Mouse (Mus musculus) thymus, adult 2 months (tissue): ENCODE data around the gene Cks2. TPM values are rescaled to one million over a fixed set of nuclear protein-coding genes. Genes with fewer than 3 reads are reported as not detected.
A peak's percentile ranks its signal among the peaks of the same experiment; 100 is the strongest.

Source experiments
- DNase-seq: peaks from one replicate; pipeline ENCODE4 v3.0.0; 2021
- H3K27ac ChIP-seq: fragments of 200-500 bp; 2 replicates; pipeline ENCODE4 v1.5.1; 2012; ENCODE audit warnings: low read length, control low read depth; ENCODE audit not compliant: control insufficient read depth, insufficient read depth
- H3K27me3 ChIP-seq: fragments of 200-500 bp; 2 replicates; pipeline ENCODE4 v1.6.1; 2012; ENCODE audit warnings: mild to moderate bottlenecking, low read length, moderate library complexity, mixed read lengths; ENCODE audit not compliant: control insufficient read depth, insufficient read depth
- H3K36me3 ChIP-seq: fragments of 200-500 bp; 2 replicates; pipeline ENCODE4 v1.6.1; 2012; ENCODE audit warnings: mild to moderate bottlenecking, low read length, moderate library complexity; ENCODE audit not compliant: control insufficient read depth, insufficient read depth
- H3K4me1 ChIP-seq: fragments of 200-500 bp; replicated peaks from 2 replicates; pipeline ENCODE4 v1.6.1; 2012; ENCODE audit warnings: low read length; ENCODE audit not compliant: control insufficient read depth, insufficient read depth
- H3K4me3 ChIP-seq: fragments of 200-500 bp; 2 replicates; pipeline ENCODE4 v1.5.1; 2012; ENCODE audit warnings: mild to moderate bottlenecking, low read length, control low read depth, moderate library complexity; ENCODE audit not compliant: control insufficient read depth, insufficient read depth
- CTCF ChIP-seq: fragments of 200-500 bp; IDR thresholded peaks from 2 replicates; pipeline ENCODE4 v1.5.1; 2012; ENCODE audit warnings: mild to moderate bottlenecking, control low read depth, low read length, moderate library complexity, borderline replicate concordance; ENCODE audit not compliant: control insufficient read depth, poor library complexity, insufficient read depth; ENCODE audit errors: extremely low read depth
- POLR2A ChIP-seq: fragments of 200-500 bp; IDR thresholded peaks from 2 replicates; pipeline ENCODE4 v1.6.1; 2012; ENCODE audit warnings: mild to moderate bottlenecking, low read length, control low read depth, moderate library complexity; ENCODE audit not compliant: control insufficient read depth, poor library complexity, insufficient read depth; ENCODE audit errors: extremely low read depth
- WGBS: fragments of 180-500 bp; shearing (Covaris S2); methylation state at CpG from one replicate; pipeline ENCODE4 v1.1.7; 2018; 5-methylcytosine and 5-hydroxymethylcytosine counted together
- polyA plus RNA-seq: library from polyadenylated mRNA; depleted of rRNA; stranded (reverse); fragments of >200 nt; gene quantifications from 2 replicates; pipeline ENCODE4 v1.2.3, GENCODE M21; 2012

Gene Cks2
- polyA plus RNA-seq, 1 experiment = 85.3 TPM

GRCm38 (mm10) chr13:51647770-51648169, 2.7 kb downstream of the Cks2 start:
- Histone ChIP-seq H3K4me3 (no peak overlapping the region), H3K4me1 (peaks cover 17% of the 10 kb centered on the region), H3K27ac (no peak overlapping the region), H3K27me3 (no peaks in the 10 kb centered on the region), H3K36me3 (no peaks in the 10 kb centered on the region)
- 94% methylated on average over 3 of the region's 3 CpGs for WGBS
- DNase-seq = no peak
- no peak for TF ChIP-seq CTCF

DNA sequence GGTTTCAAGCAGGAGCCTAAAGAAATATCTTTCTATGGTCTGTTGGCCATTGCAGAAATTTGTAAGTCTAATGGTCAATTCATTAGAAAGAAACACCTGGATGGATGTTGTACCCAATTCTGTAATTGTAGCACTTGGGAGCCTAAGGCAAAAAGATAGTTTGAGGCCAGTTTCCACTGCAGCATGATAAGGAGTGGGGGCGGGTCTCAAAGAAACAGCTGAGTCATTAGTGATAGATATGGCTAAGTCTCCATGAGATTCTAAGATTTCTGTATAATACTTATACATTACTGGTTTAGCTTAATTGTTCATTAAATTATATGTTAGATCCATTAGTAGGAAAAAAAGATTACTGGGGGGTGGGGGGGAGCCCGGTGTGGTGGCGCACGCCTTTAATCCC, 3.2 kb downstream of the Cks2 start:
- no peak for DNase-seq

DNA sequence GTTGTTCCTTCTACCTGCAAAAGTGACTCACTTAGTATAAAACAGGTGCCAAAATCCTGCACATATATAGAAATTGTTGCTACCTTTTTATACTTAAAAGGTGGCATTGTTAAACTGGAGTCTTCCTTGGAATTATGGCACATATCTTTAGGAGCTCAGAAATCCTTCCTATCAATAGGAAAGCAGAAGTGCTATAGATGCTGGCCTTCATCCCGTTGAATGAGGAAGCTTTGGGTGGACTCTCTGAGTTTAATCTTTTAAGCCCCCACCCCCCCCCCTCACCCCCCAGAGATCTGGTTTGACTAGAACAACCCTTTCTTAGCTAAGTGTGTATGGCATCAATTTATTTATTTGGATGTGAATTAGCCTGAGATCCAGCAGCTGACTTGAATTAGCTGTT, 4.7 kb downstream of the Cks2 start:
- Histone ChIP-seq H3K36me3 (peaks cover 4% of the 10 kb centered on the region; the same call in 1 of the 2 replicates), H3K4me1 (peaks cover 12% of the 10 kb centered on the region), H3K27ac (no peak overlapping the region), H3K27me3 (no peaks in the 10 kb centered on the region), H3K4me3 (no peak overlapping the region)
- no peak for DNase-seq
- no peak for TF ChIP-seq POLR2A
- TF ChIP-seq CTCF = no peak
- 39% methylated on average over 1 of the region's 1 CpGs for WGBS

More for the DNA sequence above, 3.2 kb downstream of the Cks2 start:
- H3K4me3 ChIP-seq = no peak overlapping the region
- WGBS = 90% methylated on average over 4 of the region's 4 CpGs
- H3K4me1 ChIP-seq = peaks cover 17% of the 10 kb centered on the region
- no peak for TF ChIP-seq POLR2A
- H3K36me3 ChIP-seq = no peaks in the 10 kb centered on the region
- no peak overlapping the region for H3K27ac ChIP-seq
- no peaks in the 10 kb centered on the region for H3K27me3 ChIP-seq

GRCm38 (mm10) chr13:51651408-51652064, 6.5 kb downstream of the Cks2 start, which contains the start of gene Secisbp2:
Gene Secisbp2, plus strand, starts transcription at chr13:51651697.
- peaks cover 21% of the 10 kb centered on the region for H3K36me3 ChIP-seq
- H3K4me3 ChIP-seq = peak within 1 kb of the TSS; percentile 85
- peak; percentile 95 for DNase-seq
- no peaks in the 10 kb centered on the region for H3K27me3 ChIP-seq
- H3K4me1 ChIP-seq = peaks cover 10% of the 10 kb centered on the region
- TF ChIP-seq CTCF (peak; percentile 92), POLR2A (peak; percentile 91)
- WGBS = under 1% methylated on average over 69 of the region's 69 CpGs
- H3K27ac ChIP-seq = peak within 1 kb of the TSS; percentile 45; the same call in 1 of the 2 replicates

- H3K27ac ChIP-seq = no peak overlapping the region
- WGBS = 96% methylated on average over 6 of the region's 6 CpGs
- H3K27me3 ChIP-seq = no peaks in the 10 kb centered on the region
- no peak for DNase-seq
- peaks cover 37% of the 10 kb centered on the region for H3K36me3 ChIP-seq
- no peak for TF ChIP-seq CTCF
- TF ChIP-seq POLR2A = no peak
- H3K4me3 ChIP-seq = no peak overlapping the region
- peaks cover 8% of the 10 kb centered on the region for H3K4me1 ChIP-seq
Observed at GRCm38 (mm10) chr13:51653159-51653558, 8.1 kb downstream of the Cks2 start.

GRCm38 (mm10) chr13:51653961-51654360, 8.9 kb downstream of the Cks2 start:
- H3K27me3 ChIP-seq = no peaks in the 10 kb centered on the region
- peaks cover 44% of the 10 kb centered on the region for H3K36me3 ChIP-seq
- 98% methylated on average over 9 of the region's 9 CpGs for WGBS
- TF ChIP-seq POLR2A (no peak), CTCF (no peak)
- peaks cover 8% of the 10 kb centered on the region for H3K4me1 ChIP-seq
- no peak overlapping the region for H3K4me3 ChIP-seq
- no peak for DNase-seq
- no peak overlapping the region for H3K27ac ChIP-seq

GRCm38 (mm10) chr13:51656516-51657235, 11.6 kb downstream of the Cks2 start:
- no peak for DNase-seq

More at GRCm38 (mm10) chr13:51656516-51657235, 11.6 kb downstream of the Cks2 start:
- Histone ChIP-seq H3K4me3 (no peak overlapping the region), H3K27me3 (no peaks in the 10 kb centered on the region), H3K27ac (no peak overlapping the region), H3K4me1 (peaks cover 3% of the 10 kb centered on the region; the same call in 1 of the 2 replicates), H3K36me3 (peaks cover 72% of the 10 kb centered on the region)
- TF ChIP-seq POLR2A (no peak), CTCF (no peak)
- WGBS = 97% methylated on average over 13 of the region's 13 CpGs
